ENCODE assay signal across 8 mouse cellular contexts in the genomic region with DNA sequence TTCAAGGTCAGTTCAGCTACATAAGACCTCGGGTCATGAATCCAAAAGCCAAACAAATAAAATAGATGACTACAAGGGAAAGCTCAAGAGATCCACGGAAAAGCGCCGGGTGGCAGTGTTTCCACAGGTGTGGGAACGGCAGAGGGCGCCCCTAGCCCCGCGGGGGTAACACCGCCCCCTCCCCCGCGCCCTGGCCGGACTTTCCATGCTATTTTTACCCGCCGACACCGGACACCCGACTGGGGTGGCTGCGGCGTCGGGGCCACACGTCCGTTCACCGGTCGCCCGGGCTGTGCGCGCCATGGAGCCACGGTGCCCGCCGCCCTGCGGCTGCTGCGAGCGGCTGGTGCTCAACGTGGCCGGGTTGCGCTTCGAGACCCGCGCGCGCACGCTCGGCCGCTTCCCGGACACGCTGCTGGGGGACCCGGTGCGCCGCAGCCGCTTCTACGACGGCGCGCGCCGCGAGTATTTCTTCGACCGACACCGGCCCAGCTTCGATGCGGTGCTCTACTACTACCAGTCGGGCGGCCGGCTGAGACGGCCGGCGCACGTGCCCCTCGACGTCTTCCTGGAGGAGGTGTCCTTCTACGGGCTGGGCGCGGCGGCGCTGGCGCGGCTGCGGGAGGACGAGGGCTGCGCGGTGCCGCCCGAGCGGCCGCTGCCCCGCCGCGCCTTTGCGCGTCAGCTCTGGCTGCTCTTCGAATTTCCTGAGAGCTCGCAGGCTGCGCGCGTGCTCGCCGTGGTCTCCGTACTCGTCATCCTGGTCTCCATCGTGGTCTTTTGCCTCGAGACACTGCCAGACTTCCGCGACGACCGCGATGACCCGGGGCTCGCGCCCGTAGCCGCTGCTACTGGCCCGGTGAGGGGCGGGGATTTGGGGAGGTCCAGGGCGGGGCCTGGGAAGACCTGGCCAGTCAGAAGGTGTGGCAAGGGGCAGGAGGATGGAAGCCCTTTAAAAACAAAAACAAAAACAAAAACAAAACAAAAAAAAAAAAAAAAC. TPM values are rescaled to one million over a fixed set of nuclear protein-coding genes. Genes with fewer than 3 reads are reported as not detected.
DNase-seq lines count a peak whose midpoint lies in the region; ATAC-seq and TF ChIP-seq lines count a peak whose summit lies in the region.

No protein-coding gene starts in this region.

- H3K9me3 ChIP-seq in intestine, embryonic 15.5 days: no peaks in the 10 kb centered on the region
- H3K9me3 ChIP-seq in lung, postnatal 0 days (ENCODE audit: low read length): no peaks in the 10 kb centered on the region

- 0 out of 2 replicates have a peak overlapping the region, but pooled peaks have one; percentile 55 for H3K27ac ChIP-seq in testis, adult 2 months (ENCODE audit: control insufficient read depth, insufficient read depth, low read depth, low read length)
- no peak overlapping the region for H3K27ac ChIP-seq in intestine, embryonic 15.5 days
- H3K27ac ChIP-seq in lung, postnatal 0 days (ENCODE audit: low read length): no peak overlapping the region

- no peak for TF ChIP-seq EP300 in lung, postnatal 0 days (IDR thresholded peaks at IDR 0.05)

- H3K4me3 ChIP-seq in testis, adult 2 months (ENCODE audit: control insufficient read depth, low read depth, low read length): peak overlapping the region; percentile 63
- H3K4me3 ChIP-seq in intestine, embryonic 15.5 days (replicated peaks): peak overlapping the region; percentile 42
- H3K4me3 ChIP-seq in lung, postnatal 0 days (ENCODE audit: low read depth, low read length): peak overlapping the region; percentile 39

- no peak for DNase-seq in testis, postnatal 14 days (ENCODE audit: low spot score)
- peak; percentile 81 for DNase-seq in gastrocnemius, postnatal 14 days
- DNase-seq in lung, postnatal 0 days (ENCODE audit: low spot score): peak; percentile 30
- DNase-seq in yolk sac, embryonic 10.5 days (ENCODE audit: low spot score): peak; percentile 30
- DNase-seq in left cerebral cortex, postnatal 10 days (ENCODE audit: extremely low spot score in 1 of 2, low spot score in 2 of 2): no peak

- peaks cover 15% of the 10 kb centered on the region for H3K4me1 ChIP-seq in testis, adult 2 months (ENCODE audit: control insufficient read depth, insufficient read depth, low read length)
- H3K4me1 ChIP-seq in intestine, embryonic 15.5 days (replicated peaks): peaks cover 8% of the 10 kb centered on the region
- 0 out of 2 replicates have a peak, but pooled peaks cover 5% of the 10 kb centered on the region for H3K4me1 ChIP-seq in lung, postnatal 0 days (ENCODE audit: insufficient read depth, low read depth, low read length)

- WGBS in intestine, embryonic 15.5 days: 1% methylated on average over 114 of the region's 114 CpGs
- 1% methylated on average over 109 of the region's 114 CpGs for WGBS in lung, postnatal 0 days

- TF ChIP-seq CTCF in testis, adult 2 months (IDR thresholded peaks at IDR 0.05; ENCODE audit: control insufficient read depth, insufficient read depth, insufficient replicate concordance, low read depth, low read length): no peak
- peak; percentile 18; the same call in 1 of the 2 replicates for TF ChIP-seq CTCF in lung, postnatal 0 days (IDR thresholded peaks at IDR 0.05)

- peak overlapping the region; percentile 85 for H3K4me2 ChIP-seq in intestine, embryonic 15.5 days (replicated peaks)
- H3K4me2 ChIP-seq in lung, postnatal 0 days (replicated peaks; ENCODE audit: low read depth, low read length): peak overlapping the region; percentile 64

- no peak for TF ChIP-seq POLR2A in testis, adult 2 months (IDR thresholded peaks at IDR 0.05; ENCODE audit: control insufficient read depth, low read depth, low read length)

- no peaks in the 10 kb centered on the region for H3K27me3 ChIP-seq in testis, adult 2 months (ENCODE audit: control insufficient read depth, insufficient read depth, low read length)
- peaks cover 61% of the 10 kb centered on the region for H3K27me3 ChIP-seq in intestine, embryonic 15.5 days (replicated peaks)
- H3K27me3 ChIP-seq in lung, postnatal 0 days (replicated peaks; ENCODE audit: insufficient read depth, low read length): peaks cover 33% of the 10 kb centered on the region

- 0 out of 2 replicates have a peak, but pooled peaks have one; percentile 21 for ATAC-seq in intestine, embryonic 15.5 days
- ATAC-seq in lung, postnatal 0 days: peak; percentile 38
- ATAC-seq in activated CD4-positive, CD25-positive, alpha-beta regulatory T cell, adult 4 months: no peak

- H3K36me3 ChIP-seq in testis, adult 2 months (ENCODE audit: control insufficient read depth, insufficient read depth, low read length): no peaks in the 10 kb centered on the region
- H3K36me3 ChIP-seq in intestine, embryonic 15.5 days: no peaks in the 10 kb centered on the region
- no peaks in the 10 kb centered on the region for H3K36me3 ChIP-seq in lung, postnatal 0 days (ENCODE audit: insufficient read depth, low read length)

- intact Hi-C loops in gastrocnemius, postnatal 14 days (cut with DNase I; ENCODE audit: low total_unique reads): no loop called here
- intact Hi-C loops in left cerebral cortex, postnatal 10 days (cut with DNase I): no loop called here

- peak overlapping the region; percentile 24 for H3K9ac ChIP-seq in intestine, embryonic 15.5 days
- no peak overlapping the region for H3K9ac ChIP-seq in lung, postnatal 0 days (replicated peaks; ENCODE audit: low read depth)

RNA-seq across cellular contexts. Expression of gene Kcna7, which starts 1.0 kb away (rescaled TPM):
- polyA plus RNA-seq in testis, adult 2 months (2012; rRNA removed): 0.99 and 1.1 TPM in 2 replicates
- 10 to 100 TPM; 39.6 to 44.1 TPM for total RNA-seq in gastrocnemius, postnatal 14 days (2021)
- 0.13 and 0.19 TPM in 2 replicates for polyA plus RNA-seq in intestine, embryonic 15.5 days (2015; fragmentation: Nextera tagmentation; extraction: Ambion mirVana)
- 0.16 and 0.24 TPM in 2 replicates for polyA plus RNA-seq in lung, postnatal 0 days (2015; fragmentation: Nextera tagmentation; extraction: Ambion mirVana)
- not detected for polyA plus RNA-seq in activated CD4-positive, CD25-positive, alpha-beta regulatory T cell, adult 4 months (2017; shearing (Covaris generic))
- total RNA-seq in left cerebral cortex, postnatal 10 days (2021): not detected

RNA-seq across cellular contexts. Expression of gene Ntf5, which starts 7.0 kb away (rescaled TPM):
- polyA plus RNA-seq in testis, adult 2 months (2012; rRNA removed): 0.19 and 0.25 TPM in 2 replicates
- 1 to 10 TPM; 2.3 to 2.6 TPM for total RNA-seq in gastrocnemius, postnatal 14 days (2021)
- 1.7 and 2.1 TPM in 2 replicates for polyA plus RNA-seq in intestine, embryonic 15.5 days (2015; fragmentation: Nextera tagmentation; extraction: Ambion mirVana)
- polyA plus RNA-seq in lung, postnatal 0 days (2015; fragmentation: Nextera tagmentation; extraction: Ambion mirVana): 7.1 and 7.2 TPM in 2 replicates
- not detected for polyA plus RNA-seq in activated CD4-positive, CD25-positive, alpha-beta regulatory T cell, adult 4 months (2017; shearing (Covaris generic))
- not detected for total RNA-seq in left cerebral cortex, postnatal 10 days (2021)

RNA-seq across cellular contexts. Expression of gene Snrnp70, which starts 10.9 kb away (rescaled TPM):
- 180 and 202 TPM in 2 replicates for polyA plus RNA-seq in testis, adult 2 months (2012; rRNA removed)
- total RNA-seq in gastrocnemius, postnatal 14 days (2021): 10 to 100 TPM; 90.1 to 93.1 TPM
- polyA plus RNA-seq in intestine, embryonic 15.5 days (2015; fragmentation: Nextera tagmentation; extraction: Ambion mirVana): 195 and 200 TPM in 2 replicates
- 85.3 and 104 TPM in 2 replicates for polyA plus RNA-seq in lung, postnatal 0 days (2015; fragmentation: Nextera tagmentation; extraction: Ambion mirVana)
- 100 to 1,000 TPM in 1 of 2 experiments, 10 to 100 TPM in 1; 68.1 to 108 TPM for polyA plus RNA-seq in activated CD4-positive, CD25-positive, alpha-beta regulatory T cell, adult 4 months (2017; shearing (Covaris generic))
- total RNA-seq in left cerebral cortex, postnatal 10 days (2021): 100 to 1,000 TPM; 352 to 384 TPM

RNA-seq across cellular contexts. Expression of gene Lhb, which starts 14.2 kb away (rescaled TPM):
- polyA plus RNA-seq in testis, adult 2 months (2012; rRNA removed): 32.8 and 38.1 TPM in 2 replicates
- under 1 TPM in 1 of 2 experiments, not detected in 1; 0.35 TPM for total RNA-seq in gastrocnemius, postnatal 14 days (2021)
- 0.27 and 0.52 TPM in 2 replicates for polyA plus RNA-seq in intestine, embryonic 15.5 days (2015; fragmentation: Nextera tagmentation; extraction: Ambion mirVana)
- polyA plus RNA-seq in lung, postnatal 0 days (2015; fragmentation: Nextera tagmentation; extraction: Ambion mirVana): 4.5 and 4.7 TPM in 2 replicates
- polyA plus RNA-seq in activated CD4-positive, CD25-positive, alpha-beta regulatory T cell, adult 4 months (2017; shearing (Covaris generic)): not detected
- not detected for total RNA-seq in left cerebral cortex, postnatal 10 days (2021)

RNA-seq across cellular contexts. Expression of gene Gys1, which starts 28.2 kb away (rescaled TPM):
- polyA plus RNA-seq in testis, adult 2 months (2012; rRNA removed): 1.7 and 2.3 TPM in 2 replicates
- total RNA-seq in gastrocnemius, postnatal 14 days (2021): 100 to 1,000 TPM; 167 to 213 TPM
- polyA plus RNA-seq in intestine, embryonic 15.5 days (2015; fragmentation: Nextera tagmentation; extraction: Ambion mirVana): 39.6 and 42.4 TPM in 2 replicates
- 19.2 and 19.6 TPM in 2 replicates for polyA plus RNA-seq in lung, postnatal 0 days (2015; fragmentation: Nextera tagmentation; extraction: Ambion mirVana)
- 1 to 10 TPM; 9.3 to 9.8 TPM for polyA plus RNA-seq in activated CD4-positive, CD25-positive, alpha-beta regulatory T cell, adult 4 months (2017; shearing (Covaris generic))
- 10 to 100 TPM; 16.9 to 17.3 TPM for total RNA-seq in left cerebral cortex, postnatal 10 days (2021)

Comparison
In these comparisons a context has a peak if more than half of its experiments do, and no peak if none do; other contexts are left out.
1. DNase-seq: peak in gastrocnemius, postnatal 14 days (single experiment), lung, postnatal 0 days (single experiment) and yolk sac, embryonic 10.5 days (single experiment); none in testis, postnatal 14 days (single experiment) and left cerebral cortex, postnatal 10 days (0 of 2).
2. Peak in every context shown above with its lines, with median percentiles within 50 percentile points of each other: H3K4me3 ChIP-seq.